19 mouse cellular contexts compared by ENCODE assay signal in the genomic region with DNA sequence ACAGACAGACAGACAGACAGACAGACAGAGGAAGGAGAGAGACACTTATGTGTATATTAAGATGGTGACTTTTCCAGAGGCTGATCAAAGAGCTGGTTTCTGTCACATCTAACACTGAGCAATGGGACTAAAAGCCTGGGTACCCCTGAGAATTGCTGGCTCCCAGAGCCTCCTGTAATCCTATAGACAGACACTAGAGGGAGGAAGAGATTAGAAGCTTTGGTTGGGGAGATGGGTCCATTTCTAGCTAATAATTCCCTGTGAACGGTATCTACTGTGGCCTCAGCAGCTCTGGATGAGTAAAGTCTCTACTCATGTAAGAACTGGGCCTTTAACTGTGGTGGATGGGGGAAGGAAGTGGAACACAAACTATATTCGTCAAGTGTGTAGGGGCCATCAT.
DNase-seq lines count a peak whose midpoint lies in the region; ATAC-seq and TF ChIP-seq lines count a peak whose summit lies in the region.
"Had no signal": no experiment of that assay in that cellular context is flagged by ENCODE, and none has a peak within 500 bp of the region (broad histone marks: within the 10 kb centered on the region; RNA-seq: fewer than 3 reads in every experiment).

No protein-coding gene starts in this region.

- no peaks in the 10 kb centered on the region for H3K27me3 ChIP-seq in hindbrain, embryonic 11.5 days (ENCODE audit: control insufficient read depth, insufficient read depth, low read length)
- no peaks in the 10 kb centered on the region for H3K27me3 ChIP-seq in hindbrain, embryonic 10.5 days (ENCODE audit: insufficient read depth, poor library complexity, severe bottlenecking)
- H3K27me3 ChIP-seq in lung, postnatal 0 days (replicated peaks; ENCODE audit: insufficient read depth, low read length): no peaks in the 10 kb centered on the region
- peaks cover under 1% of the 10 kb centered on the region for H3K27me3 ChIP-seq in Patski
- no peaks in the 10 kb centered on the region for H3K27me3 ChIP-seq in stomach, postnatal 0 days (ENCODE audit: control insufficient read depth, insufficient read depth, low read length)
- H3K27me3 ChIP-seq in hindbrain, embryonic 12.5 days: no peaks in the 10 kb centered on the region
- H3K27me3 ChIP-seq: embryonic facial prominence, embryonic 15.5 days; forebrain, embryonic 13.5 days; kidney, embryonic 15.5 days; liver, embryonic 15.5 days had no signal

- TF ChIP-seq POLR2A in lung, adult 2 months (IDR thresholded peaks at IDR 0.05; ENCODE audit: borderline replicate concordance, extremely low read depth, low read depth, low read length): no peak

- no peak for TF ChIP-seq EP300 in lung, postnatal 0 days (IDR thresholded peaks at IDR 0.05)
- TF ChIP-seq EP300 in stomach, postnatal 0 days (optimal IDR thresholded peaks at IDR 0.05): no peak

- WGBS in hindbrain, embryonic 11.5 days: 57% methylated on average over 2 of the region's 2 CpGs
- 66% methylated on average over 2 of the region's 2 CpGs for WGBS in hindbrain, embryonic 10.5 days
- 43% methylated on average over 2 of the region's 2 CpGs for WGBS in lung, postnatal 0 days
- WGBS in lung, adult 2 months: 45% methylated on average over 2 of the region's 2 CpGs
- 66% methylated on average over 2 of the region's 2 CpGs for WGBS in stomach, postnatal 0 days
- 75% methylated on average over 2 of the region's 2 CpGs for WGBS in hindbrain, embryonic 12.5 days

- no peak overlapping the region for H3K27ac ChIP-seq in hindbrain, embryonic 11.5 days (ENCODE audit: low read depth, low read length)
- no peak overlapping the region for H3K27ac ChIP-seq in hindbrain, embryonic 10.5 days
- no peak overlapping the region for H3K27ac ChIP-seq in lung, postnatal 0 days (ENCODE audit: low read length)
- no peak overlapping the region for H3K27ac ChIP-seq in stomach, postnatal 0 days (replicated peaks)
- no peak overlapping the region for H3K27ac ChIP-seq in hindbrain, embryonic 12.5 days
- H3K27ac ChIP-seq: embryonic facial prominence, embryonic 15.5 days; forebrain, embryonic 13.5 days; kidney, embryonic 15.5 days; liver, embryonic 15.5 days; midbrain, embryonic 10.5 days had no signal

- peak; percentile 9 for DNase-seq in hindbrain, embryonic 11.5 days (ENCODE audit: low spot score)
- no peak for DNase-seq in hindbrain, embryonic 10.5 days (ENCODE audit: low spot score)
- DNase-seq in lung, postnatal 0 days (ENCODE audit: low spot score): peak; percentile 41
- no peak for DNase-seq in lung, adult 2 months
- no peak for DNase-seq in Patski (ENCODE audit: low read depth, low spot score)
- no peak for DNase-seq in stomach, postnatal 0 days (ENCODE audit: low spot score)
- DNase-seq: adrenal gland, postnatal 25 days; layer of hippocampus, adult 9-11 months; left cerebral cortex, postnatal 4 days; right cerebral cortex, postnatal 14 days; thymus, adult 18-20 months had no signal

- H3K9me3 ChIP-seq in hindbrain, embryonic 11.5 days (ENCODE audit: control insufficient read depth, low read length): no peaks in the 10 kb centered on the region
- H3K9me3 ChIP-seq in hindbrain, embryonic 10.5 days: no peaks in the 10 kb centered on the region
- H3K9me3 ChIP-seq in lung, postnatal 0 days (ENCODE audit: low read length): no peaks in the 10 kb centered on the region
- no peaks in the 10 kb centered on the region for H3K9me3 ChIP-seq in stomach, postnatal 0 days (ENCODE audit: control insufficient read depth, low read length)
- no peaks in the 10 kb centered on the region for H3K9me3 ChIP-seq in hindbrain, embryonic 12.5 days (replicated peaks)
- H3K9me3 ChIP-seq: embryonic facial prominence, embryonic 15.5 days; forebrain, embryonic 13.5 days; kidney, embryonic 15.5 days; liver, embryonic 15.5 days; midbrain, embryonic 10.5 days had no signal

- H3K36me3 ChIP-seq in hindbrain, embryonic 11.5 days (ENCODE audit: control insufficient read depth, insufficient read depth, low read length): no peaks in the 10 kb centered on the region
- H3K36me3 ChIP-seq in hindbrain, embryonic 10.5 days: no peaks in the 10 kb centered on the region
- no peaks in the 10 kb centered on the region for H3K36me3 ChIP-seq in lung, postnatal 0 days (ENCODE audit: insufficient read depth, low read length)
- no peaks in the 10 kb centered on the region for H3K36me3 ChIP-seq in stomach, postnatal 0 days (ENCODE audit: control insufficient read depth, insufficient read depth, low read length)
- no peaks in the 10 kb centered on the region for H3K36me3 ChIP-seq in hindbrain, embryonic 12.5 days
- H3K36me3 ChIP-seq: embryonic facial prominence, embryonic 15.5 days; kidney, embryonic 15.5 days; liver, embryonic 15.5 days; midbrain, embryonic 10.5 days had no signal

- POLR2A ChIA-PET in Patski (lab: Charles Lee): no interaction called here

- no peak for ATAC-seq in hindbrain, embryonic 11.5 days (ENCODE audit: low FRiP score)
- ATAC-seq in lung, postnatal 0 days: no peak
- ATAC-seq in Patski: no peak
- ATAC-seq in stomach, postnatal 0 days (ENCODE audit: low FRiP score, low TSS enrichment): no peak
- no peak for ATAC-seq in hindbrain, embryonic 12.5 days (ENCODE audit: low FRiP score)
- ATAC-seq: forebrain, embryonic 13.5 days; hindbrain, embryonic 16.5 days had no signal

- CTCF ChIA-PET in Patski (lab: Charles Lee): interaction anchor here (0.6 to 1.0 kb wide), 2 partner anchors 13 to 275 kb away, joined by 3 to 4 read pairs; no protein-coding TSS in a partner anchor

- in situ Hi-C loops in Patski (cut with MboI; ENCODE audit: low pct_unique_long_range_greater_than_20kb): loop anchor here (10.0 kb wide), 1 partner anchor 269 kb away; no protein-coding TSS in a partner anchor

- peak; percentile 63 for TF ChIP-seq CTCF in lung, postnatal 0 days (IDR thresholded peaks at IDR 0.05)
- TF ChIP-seq CTCF in lung, adult 2 months (IDR thresholded peaks at IDR 0.05; ENCODE audit: insufficient read depth, low read length): no peak
- TF ChIP-seq CTCF in Patski (IDR thresholded peaks at IDR 0.05): peak; percentile 45
- peak; percentile 67 for TF ChIP-seq CTCF in stomach, postnatal 0 days (IDR thresholded peaks at IDR 0.05; ENCODE audit: low read depth)

- no peaks in the 10 kb centered on the region for H3K4me1 ChIP-seq in hindbrain, embryonic 11.5 days (replicated peaks; ENCODE audit: control insufficient read depth, insufficient read depth, low read length)
- H3K4me1 ChIP-seq in hindbrain, embryonic 10.5 days (replicated peaks): no peaks in the 10 kb centered on the region
- no peaks in the 10 kb centered on the region for H3K4me1 ChIP-seq in lung, postnatal 0 days (ENCODE audit: insufficient read depth, low read depth, low read length)
- H3K4me1 ChIP-seq in lung, adult 2 months (ENCODE audit: control insufficient read depth, insufficient read depth, low read length): no peaks in the 10 kb centered on the region
- no peaks in the 10 kb centered on the region for H3K4me1 ChIP-seq in stomach, postnatal 0 days (replicated peaks; ENCODE audit: control insufficient read depth, insufficient read depth)
- no peaks in the 10 kb centered on the region for H3K4me1 ChIP-seq in hindbrain, embryonic 12.5 days
- H3K4me1 ChIP-seq: embryonic facial prominence, embryonic 15.5 days; forebrain, embryonic 13.5 days; kidney, embryonic 15.5 days; liver, embryonic 15.5 days; midbrain, embryonic 10.5 days had no signal

- no peak overlapping the region for H3K4me2 ChIP-seq in hindbrain, embryonic 11.5 days (replicated peaks; ENCODE audit: low read depth, low read length)
- no peak overlapping the region for H3K4me2 ChIP-seq in lung, postnatal 0 days (replicated peaks; ENCODE audit: low read depth, low read length)
- H3K4me2 ChIP-seq in stomach, postnatal 0 days (replicated peaks; ENCODE audit: low read depth): no peak overlapping the region
- H3K4me2 ChIP-seq in hindbrain, embryonic 12.5 days (replicated peaks): no peak overlapping the region
- H3K4me2 ChIP-seq: embryonic facial prominence, embryonic 15.5 days; forebrain, embryonic 13.5 days; kidney, embryonic 15.5 days; liver, embryonic 15.5 days had no signal

- H3K9ac ChIP-seq in hindbrain, embryonic 11.5 days (ENCODE audit: low read depth, low read length): no peak overlapping the region
- no peak overlapping the region for H3K9ac ChIP-seq in lung, postnatal 0 days (replicated peaks; ENCODE audit: low read depth)
- no peak overlapping the region for H3K9ac ChIP-seq in stomach, postnatal 0 days (ENCODE audit: low read length)
- H3K9ac ChIP-seq in hindbrain, embryonic 12.5 days: no peak overlapping the region
- H3K9ac ChIP-seq: embryonic facial prominence, embryonic 15.5 days; forebrain, embryonic 13.5 days; kidney, embryonic 15.5 days; liver, embryonic 15.5 days had no signal

- H3K4me3 ChIP-seq in hindbrain, embryonic 11.5 days (ENCODE audit: low read depth, low read length): no peak overlapping the region
- no peak overlapping the region for H3K4me3 ChIP-seq in hindbrain, embryonic 10.5 days
- H3K4me3 ChIP-seq in lung, postnatal 0 days (ENCODE audit: low read depth, low read length): no peak overlapping the region
- H3K4me3 ChIP-seq in lung, adult 2 months (replicated peaks; ENCODE audit: extremely low read depth, low read depth, low read length): no peak overlapping the region
- H3K4me3 ChIP-seq in stomach, postnatal 0 days (ENCODE audit: low read depth, low read length): no peak overlapping the region
- no peak overlapping the region for H3K4me3 ChIP-seq in hindbrain, embryonic 12.5 days
- H3K4me3 ChIP-seq: embryonic facial prominence, embryonic 15.5 days; forebrain, embryonic 13.5 days; kidney, embryonic 15.5 days; liver, embryonic 15.5 days; midbrain, embryonic 10.5 days; myocyte had no signal

Comparison
In these comparisons a context has a peak if more than half of its experiments do, and no peak if none do; other contexts are left out.
1. DNase-seq: peak in hindbrain, embryonic 11.5 days (single experiment) and lung, postnatal 0 days (single experiment); none in hindbrain, embryonic 10.5 days (single experiment), lung, adult 2 months (single experiment), Patski (single experiment) and stomach, postnatal 0 days (single experiment).